Mouse (Mus musculus) megakaryocyte, adult 5-6 weeks (primary cell): Measurements from ENCODE around the gene Gm43720. TPM values are rescaled to one million over a fixed set of nuclear protein-coding genes. Genes with fewer than 3 reads are reported as not detected.
"Not testable (repeated sequence)": the region's sequence is repeated elsewhere in the genome, so short reads cannot be mapped to it uniquely, and the experiment has no call there.

Experiments
- ATAC-seq: 2 replicates; pipeline ENCODE4 v1.8.0; 2016; ENCODE audit warnings: mild to moderate bottlenecking, inconsistent platforms; ENCODE audit not compliant: poor library complexity, severe bottlenecking
- total RNA-seq, 2 experiments: library from RNA; stranded (forward) in 1 of 2; stranded (reverse) in 1 of 2; fragments of 153-499, 151-499 nt in 1 of 2; fragments of 221-1000, 200-1000 nt in 1 of 2; gene quantifications; 2 replicates each; pipeline versions ENCODE4 v1.2.3 to v1.2.4; 2015 to 2017

Gm43720 gene
- total RNA-seq, 2 experiments from 2014 or later, result not detected

DNA sequence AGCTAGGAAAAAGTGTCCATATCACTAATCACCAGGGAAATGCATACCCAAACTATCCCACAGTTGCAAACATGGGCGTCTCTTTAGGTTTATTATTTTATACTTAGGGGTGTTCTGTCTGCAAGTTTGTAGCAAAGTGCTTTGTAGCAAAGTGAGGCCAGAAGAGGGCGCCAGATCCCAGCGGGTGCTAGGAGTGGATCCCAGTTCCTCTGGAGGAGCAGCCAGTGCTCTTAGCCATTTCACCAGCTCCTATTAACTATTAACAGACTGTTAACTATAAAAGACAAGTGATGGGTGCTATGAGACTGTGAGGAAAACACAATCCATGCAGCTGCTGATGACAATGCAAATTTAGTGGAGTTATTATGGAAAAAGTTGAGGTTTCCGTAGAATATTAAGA is 57.6 kb downstream of the Gm43720 start:
- peak; percentile 96 for ATAC-seq

DNA sequence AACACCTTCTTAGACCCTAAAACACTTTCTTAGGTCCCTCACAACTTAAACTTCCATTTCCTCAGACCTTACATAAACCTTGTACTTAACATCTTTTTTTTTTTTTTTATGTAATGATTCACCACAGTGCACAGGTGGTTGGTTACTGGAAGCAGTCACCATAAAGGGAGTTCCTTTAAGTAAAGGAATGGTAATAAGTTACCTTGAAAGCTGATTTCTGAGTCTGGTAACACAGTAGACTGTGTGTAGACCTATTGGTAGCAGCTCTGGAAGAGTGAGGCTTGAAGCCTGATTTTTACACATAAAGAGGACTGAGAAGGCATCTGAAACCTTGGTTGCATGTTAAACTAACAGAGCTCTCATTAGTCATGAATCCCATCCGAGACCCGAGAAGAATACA is 59.9 kb downstream of the Gm43720 start:
- no peak for ATAC-seq

DNA sequence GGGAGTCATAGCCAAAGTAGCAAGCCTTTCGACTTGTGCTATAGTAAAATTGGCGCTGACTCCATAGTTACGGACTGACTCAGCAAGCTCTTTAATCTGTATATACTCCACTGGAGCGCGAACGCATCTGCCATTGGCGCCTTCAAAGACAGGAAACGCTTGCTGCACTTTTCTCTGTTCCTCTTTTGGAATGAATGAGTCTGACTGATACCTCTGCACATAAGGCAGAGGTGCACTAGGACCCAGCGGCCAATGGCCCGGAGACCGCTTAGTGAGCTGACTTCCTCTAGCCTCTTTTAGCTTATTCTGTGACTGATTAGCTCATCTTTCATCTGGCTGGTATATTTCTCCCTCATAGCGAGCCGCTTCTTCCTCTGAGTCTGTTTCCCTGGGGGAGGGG is 63.1 kb downstream of the Gm43720 start:
- ATAC-seq, result not testable (repeated sequence)

Other genes with a start within 250 kb of the Gm43720 start
- gene Smok3c, start 226.8 kb downstream of the Gm43720 start, total RNA-seq (2015), result not detected in 2 replicates
- gene Smok3c, start 226.8 kb downstream of the Gm43720 start, total RNA-seq (2017), result not detected in 2 replicates
- gene Zkscan1, start 194.9 kb downstream of the Gm43720 start, total RNA-seq (2015), result 16.1 TPM in 2 replicates
- gene Zkscan1, start 194.9 kb downstream of the Gm43720 start, total RNA-seq (2017), result 13.1 and 14.2 TPM in 2 replicates
- gene Zscan21, start 163.1 kb downstream of the Gm43720 start, total RNA-seq (2015), result 10.3 and 12.2 TPM in 2 replicates
- gene Zscan21, start 163.1 kb downstream of the Gm43720 start, total RNA-seq (2017), result 7.2 and 7.7 TPM in 2 replicates
- gene Zfp113, start 124.2 kb downstream of the Gm43720 start, total RNA-seq (2015), result 1.4 and 5.4 TPM in 2 replicates
- 2.0 and 3.5 TPM in 2 replicates for gene Zfp113, start 124.2 kb downstream of the Gm43720 start, total RNA-seq (2017)
- 115 and 124 TPM in 2 replicates for gene Cops6, start 118.9 kb downstream of the Gm43720 start, total RNA-seq (2015)
- gene Cops6, start 118.9 kb downstream of the Gm43720 start, total RNA-seq (2017), result 34.7 and 37.8 TPM in 2 replicates
- gene Ap4m1, start 108.0 kb downstream of the Gm43720 start, total RNA-seq (2015), result 11.3 and 11.7 TPM in 2 replicates
- 23.5 and 28.5 TPM in 2 replicates for gene Ap4m1, start 108.0 kb downstream of the Gm43720 start, total RNA-seq (2017)
- gene Mcm7, start 107.5 kb downstream of the Gm43720 start, total RNA-seq (2015), result 114 and 128 TPM in 2 replicates
- gene Mcm7, start 107.5 kb downstream of the Gm43720 start, total RNA-seq (2017), result 184 and 191 TPM in 2 replicates
- gene Taf6, start 92.5 kb downstream of the Gm43720 start, total RNA-seq (2015), result 23.4 and 25.6 TPM in 2 replicates
- gene Taf6, start 92.5 kb downstream of the Gm43720 start, total RNA-seq (2017), result 28.5 and 41.1 TPM in 2 replicates
- gene Cnpy4, start 92.5 kb downstream of the Gm43720 start, total RNA-seq (2015), result 24.0 and 25.5 TPM in 2 replicates
- gene Cnpy4, start 92.5 kb downstream of the Gm43720 start, total RNA-seq (2017), result 41.7 and 48.3 TPM in 2 replicates
- gene Mblac1, start 85.6 kb downstream of the Gm43720 start, total RNA-seq (2015), result 5.3 and 6.5 TPM in 2 replicates
- 4.6 and 5.8 TPM in 2 replicates for gene Mblac1, start 85.6 kb downstream of the Gm43720 start, total RNA-seq (2017)
- gene Nxpe5, start 54.1 kb downstream of the Gm43720 start, total RNA-seq (2015), result 0.87 and 1.2 TPM in 2 replicates
- 1.4 and 2.0 TPM in 2 replicates for gene Nxpe5, start 54.1 kb downstream of the Gm43720 start, total RNA-seq (2017)
- gene Lamtor4, start 24.5 kb downstream of the Gm43720 start, total RNA-seq (2015), result 187 and 189 TPM in 2 replicates
- 97.6 and 122 TPM in 2 replicates for gene Lamtor4, start 24.5 kb downstream of the Gm43720 start, total RNA-seq (2017)
- 51.5 and 53.9 TPM in 2 replicates for gene BC037034, start 15.9 kb downstream of the Gm43720 start, total RNA-seq (2015)
- 49.2 and 54.9 TPM in 2 replicates for gene BC037034, start 15.9 kb downstream of the Gm43720 start, total RNA-seq (2017)
- not detected in 2 replicates for gene Gal3st4, start 7.1 kb downstream of the Gm43720 start, total RNA-seq (2015)
- not detected in 2 replicates for gene Gal3st4, start 7.1 kb downstream of the Gm43720 start, total RNA-seq (2017)
- gene Gpc2, start within 50 bp of the Gm43720 start, total RNA-seq (2015), result 0.25 and 1.3 TPM in 2 replicates
- gene Gpc2, start within 50 bp of the Gm43720 start, total RNA-seq (2017), result 3.1 and 3.6 TPM in 2 replicates
- gene Stag3, start 282 bp upstream of the Gm43720 start, total RNA-seq (2015), result 11.6 and 14.8 TPM in 2 replicates
- 12.5 and 26.0 TPM in 2 replicates for gene Stag3, start 282 bp upstream of the Gm43720 start, total RNA-seq (2017)
- 0.50 TPM in 1 of 2 replicates, not detected in the other for gene Pvrig, start 62.0 kb upstream of the Gm43720 start, total RNA-seq (2015)
- 0.11 TPM in 1 of 2 replicates, not detected in the other for gene Pvrig, start 62.0 kb upstream of the Gm43720 start, total RNA-seq (2017)
- 9.1 and 15.3 TPM in 2 replicates for gene Zfp157, start 161.5 kb upstream of the Gm43720 start, total RNA-seq (2015)
- 10.8 and 11.1 TPM in 2 replicates for gene Zfp157, start 161.5 kb upstream of the Gm43720 start, total RNA-seq (2017)